Mouse (Mus musculus) right cerebral cortex, postnatal 4 days (tissue): ENCODE results near the gene Bud13.

Experiments
- DNase-seq: peaks from one replicate; pipeline ENCODE4 v3.0.0-alpha.2; 2022

Bud13 gene

DNA sequence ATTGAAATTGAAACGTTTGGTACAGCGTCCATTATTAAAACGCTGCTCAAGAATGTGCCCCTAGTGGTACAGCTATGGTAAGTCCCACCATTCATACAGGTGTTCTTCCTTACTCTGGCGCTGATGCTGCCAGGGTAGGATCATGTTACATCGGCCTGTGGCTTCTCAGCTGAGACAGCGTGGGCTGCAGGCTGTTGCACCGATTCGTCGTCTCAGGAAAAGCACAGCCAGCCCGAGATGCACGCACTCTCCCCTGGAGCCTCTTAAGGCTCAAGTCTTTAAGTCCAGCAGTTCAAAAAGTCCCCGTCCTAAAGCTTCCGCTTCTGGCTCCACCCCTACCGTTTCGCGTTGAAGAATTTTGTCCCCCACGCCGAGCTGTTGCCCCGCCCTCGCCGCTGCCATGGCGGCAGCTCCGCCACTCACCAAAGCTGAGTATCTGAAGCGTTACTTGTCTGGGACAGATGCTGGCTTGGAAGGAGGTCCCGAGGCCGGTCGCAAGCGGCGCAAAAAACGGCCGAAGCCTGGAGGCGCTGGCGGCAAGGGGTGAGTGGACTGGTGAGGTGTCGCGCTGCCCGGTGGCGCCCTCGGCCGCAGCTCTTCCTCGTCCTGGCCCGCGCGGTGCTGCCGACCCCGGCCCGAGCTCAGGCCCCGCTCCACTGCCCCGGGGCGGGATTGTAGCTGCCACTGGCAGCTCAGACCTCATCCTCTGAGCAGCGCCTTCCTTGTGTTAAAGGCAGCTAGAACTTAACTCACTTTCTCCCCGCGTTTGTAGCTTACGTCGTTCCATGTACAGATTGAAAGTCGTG, at the start of gene Bud13:
Bud13 (plus strand) TSS at position 378 of the 806 bp plus-strand sequence.
- DNase-seq, result peak; percentile 96

DNA sequence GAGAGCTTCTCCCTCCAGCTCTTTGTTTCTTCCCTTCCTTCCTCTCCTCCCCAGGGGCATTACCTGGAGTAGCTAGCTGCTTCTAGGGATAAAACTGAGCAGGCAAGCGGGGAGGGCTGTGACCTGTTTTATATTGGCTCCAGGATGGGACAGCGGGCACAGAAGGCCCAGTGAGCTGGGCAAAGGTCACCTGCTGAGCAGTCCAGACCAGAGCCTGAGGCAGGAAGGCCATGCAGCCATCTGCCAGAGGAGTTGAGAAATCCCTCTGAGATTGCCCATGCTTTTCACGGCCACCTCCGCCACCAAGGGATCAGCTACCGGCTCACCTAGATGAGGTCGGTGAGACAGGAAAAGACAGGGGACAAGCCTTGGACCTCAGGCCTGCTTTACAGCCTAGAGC, 47.6 kb upstream of the Bud13 start:
- no peak for DNase-seq

DNA sequence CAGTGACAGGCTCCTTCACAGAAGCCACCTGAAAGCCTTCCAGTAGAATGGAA, 47.4 kb upstream of the Bud13 start, which contains the start of gene Apoc3:
Apoc3 (minus strand) TSS at position 41 of the 53 bp plus-strand sequence.
- DNase-seq, result no peak

DNA sequence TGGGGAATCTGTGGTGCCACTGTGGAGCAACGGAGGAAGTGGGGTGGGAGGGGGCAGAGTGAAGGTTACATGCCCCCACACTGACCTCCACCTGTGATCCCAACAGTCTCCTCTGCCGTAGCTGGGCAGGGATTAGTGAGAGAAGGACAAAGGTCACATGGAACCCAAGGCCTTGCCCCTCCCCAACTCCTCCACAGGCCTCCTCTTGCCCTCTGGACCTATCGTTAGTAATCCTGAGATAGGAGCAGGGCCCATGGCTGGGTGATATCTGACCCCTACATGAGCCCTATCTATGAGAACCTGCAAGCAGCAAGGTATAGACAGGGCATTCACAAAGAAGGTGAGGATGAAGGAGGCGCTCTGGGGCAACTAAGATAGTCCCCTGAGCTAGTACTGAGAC, 47.2 kb upstream of the Bud13 start:
- DNase-seq, result no peak

DNA sequence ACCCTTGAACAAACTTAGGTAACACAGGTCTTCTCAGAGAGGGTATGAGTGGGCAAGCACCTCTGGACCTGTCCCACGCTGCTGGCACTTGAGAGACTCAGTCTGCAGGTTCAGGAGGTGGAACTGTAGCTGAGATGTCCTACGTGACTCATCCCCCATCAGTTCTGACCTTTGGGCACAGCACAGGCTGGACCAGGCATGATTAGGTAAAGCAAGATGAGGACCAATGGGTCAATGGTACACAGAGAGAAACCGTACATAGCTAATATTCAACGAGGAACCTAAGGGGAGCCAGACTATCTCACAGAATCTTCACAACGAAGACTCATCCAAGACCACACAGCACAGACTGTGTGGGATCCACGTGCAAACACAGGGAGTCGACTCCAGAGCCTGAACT, 44.0 kb upstream of the Bud13 start:
- DNase-seq, result no peak

DNA sequence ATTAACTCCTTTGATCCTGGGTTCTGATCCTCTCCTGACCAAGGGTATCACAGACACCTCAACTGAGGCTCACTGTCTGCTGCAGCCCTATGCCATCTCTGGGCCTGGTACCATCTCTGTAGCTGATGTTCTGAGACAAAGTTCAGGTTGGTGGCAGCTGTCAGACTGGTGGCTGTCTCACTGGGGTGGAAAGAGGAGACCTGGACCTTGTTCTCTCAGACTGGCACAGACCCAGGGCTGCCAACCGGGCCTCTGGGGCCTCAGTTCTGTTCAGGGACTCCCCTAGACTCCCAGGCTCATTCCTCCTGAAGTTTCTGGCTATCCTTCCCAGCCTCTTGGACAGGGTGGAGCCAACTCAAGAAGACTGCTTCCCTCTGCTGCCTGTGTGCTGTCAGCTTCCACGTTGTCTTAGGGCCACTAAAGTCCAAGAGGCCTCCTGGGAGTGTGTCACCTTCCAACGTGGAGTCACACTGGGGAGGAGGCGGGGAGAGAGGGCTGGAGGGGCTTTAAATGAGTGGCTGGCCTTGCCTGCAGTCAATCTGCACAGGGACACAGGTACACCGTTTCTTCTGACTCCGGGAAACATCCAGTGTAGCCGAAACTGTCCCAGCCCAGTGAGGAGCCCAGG, 42.2 kb upstream of the Bud13 start, which contains the start of gene Apoa4:
Apoa4 (plus strand) TSS at position 171 of the 628 bp plus-strand sequence.
- DNase-seq, result no peak

DNA sequence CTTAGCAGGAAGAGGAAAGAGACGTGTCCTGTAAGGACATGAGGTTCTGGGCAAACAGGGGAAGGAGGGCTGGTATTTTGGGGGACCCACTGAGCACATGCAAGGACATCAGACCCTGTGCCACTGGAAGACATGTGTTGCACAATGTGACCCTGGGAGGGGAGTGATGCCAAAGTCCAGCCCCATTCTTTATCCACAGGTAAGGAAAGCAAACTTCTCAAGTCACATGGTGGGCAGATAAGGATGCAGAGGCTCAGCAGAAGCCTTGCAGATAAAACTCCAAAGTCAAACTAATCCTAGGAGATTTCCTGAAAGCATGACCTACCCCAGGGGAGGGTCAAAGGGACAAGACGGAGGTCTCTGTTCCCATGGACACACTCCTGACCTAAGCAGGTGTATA, 41.0 kb upstream of the Bud13 start:
- no peak for DNase-seq

DNA sequence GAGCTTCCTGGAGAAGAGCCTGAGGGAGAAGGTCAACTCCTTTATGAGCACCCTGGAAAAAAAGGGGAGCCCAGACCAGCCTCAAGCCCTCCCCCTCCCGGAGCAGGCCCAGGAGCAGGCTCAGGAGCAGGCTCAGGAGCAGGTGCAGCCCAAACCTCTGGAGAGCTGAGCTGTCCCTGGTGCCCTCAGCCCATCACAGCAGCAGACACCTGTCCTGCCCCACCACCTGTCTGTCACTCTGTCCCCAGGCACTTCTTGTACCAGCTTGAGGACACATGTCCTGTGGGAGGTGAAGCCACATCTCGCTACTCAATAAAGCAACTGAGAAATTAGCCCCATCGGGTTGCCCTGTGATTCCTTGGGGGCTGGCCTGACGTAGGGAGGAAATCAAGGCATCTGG, 39.7 kb upstream of the Bud13 start:
- no peak for DNase-seq

DNA sequence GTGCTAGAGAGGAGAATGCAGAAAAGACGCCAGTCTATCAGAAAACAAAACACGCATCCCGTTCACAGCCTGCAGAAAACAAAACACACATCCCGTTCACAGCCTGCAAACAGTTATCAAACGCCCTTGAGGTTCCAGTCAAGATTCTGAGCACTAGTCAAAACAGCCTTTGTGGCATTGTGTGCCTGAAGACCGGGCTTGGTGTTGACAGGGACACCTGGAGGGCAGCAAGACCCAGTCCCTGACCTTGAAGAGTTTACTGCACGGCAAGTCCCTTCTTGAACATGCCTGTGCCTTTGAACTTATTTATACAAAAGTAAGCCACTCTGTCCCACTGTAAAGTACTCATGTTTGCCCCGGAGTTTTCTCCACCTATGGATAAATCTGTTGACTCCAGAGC, 39.2 kb upstream of the Bud13 start:
- DNase-seq, result no peak

DNA sequence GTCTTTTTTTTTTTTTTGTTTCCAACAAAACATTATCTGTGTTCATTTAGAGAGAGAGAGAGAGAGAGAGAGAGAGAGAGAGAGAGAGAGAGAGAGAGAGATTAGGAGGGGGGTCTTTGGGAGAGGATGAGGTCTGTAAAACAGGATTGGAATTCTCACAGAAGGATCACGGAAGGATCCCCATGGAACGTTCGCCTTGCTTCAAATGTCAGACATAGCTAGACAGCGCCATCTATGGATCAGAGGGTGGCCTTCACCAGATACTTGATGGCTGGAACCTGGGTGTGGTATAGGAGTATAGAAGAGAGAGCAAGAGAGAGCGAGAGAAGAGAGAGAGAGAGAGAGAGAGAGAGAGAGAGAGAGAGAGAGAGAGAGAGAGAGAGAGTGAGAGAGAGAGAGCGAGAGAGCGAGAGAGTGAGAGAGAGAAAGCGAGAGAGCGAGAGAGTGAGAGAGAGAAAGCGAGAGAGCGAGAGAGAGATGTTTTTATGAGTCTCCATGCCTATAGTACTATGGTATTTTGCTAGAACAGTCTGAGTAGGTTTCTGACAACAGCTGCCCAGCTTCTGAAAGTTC, 36.0 kb upstream of the Bud13 start:
- DNase-seq, result peak; percentile 62

DNA sequence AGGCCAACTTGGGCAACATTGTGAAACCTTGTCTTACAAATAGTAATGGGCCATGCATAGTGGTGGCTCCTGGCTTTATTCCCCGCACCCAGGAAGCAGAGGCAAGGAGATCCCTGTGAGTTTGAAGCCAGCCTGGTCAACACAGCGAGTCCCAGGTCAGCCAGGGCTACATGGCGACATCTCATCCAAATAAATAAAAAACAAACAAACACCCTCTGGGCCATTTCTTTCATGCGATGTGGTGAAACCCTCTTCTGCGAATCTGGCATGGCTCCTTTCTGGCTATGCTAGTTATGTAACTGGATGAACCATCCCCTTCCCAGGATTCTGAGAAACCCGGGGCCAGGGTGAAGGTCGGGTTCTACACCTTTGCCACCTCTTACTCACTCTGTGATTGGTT, 26.6 kb upstream of the Bud13 start:
- DNase-seq, result no peak

DNA sequence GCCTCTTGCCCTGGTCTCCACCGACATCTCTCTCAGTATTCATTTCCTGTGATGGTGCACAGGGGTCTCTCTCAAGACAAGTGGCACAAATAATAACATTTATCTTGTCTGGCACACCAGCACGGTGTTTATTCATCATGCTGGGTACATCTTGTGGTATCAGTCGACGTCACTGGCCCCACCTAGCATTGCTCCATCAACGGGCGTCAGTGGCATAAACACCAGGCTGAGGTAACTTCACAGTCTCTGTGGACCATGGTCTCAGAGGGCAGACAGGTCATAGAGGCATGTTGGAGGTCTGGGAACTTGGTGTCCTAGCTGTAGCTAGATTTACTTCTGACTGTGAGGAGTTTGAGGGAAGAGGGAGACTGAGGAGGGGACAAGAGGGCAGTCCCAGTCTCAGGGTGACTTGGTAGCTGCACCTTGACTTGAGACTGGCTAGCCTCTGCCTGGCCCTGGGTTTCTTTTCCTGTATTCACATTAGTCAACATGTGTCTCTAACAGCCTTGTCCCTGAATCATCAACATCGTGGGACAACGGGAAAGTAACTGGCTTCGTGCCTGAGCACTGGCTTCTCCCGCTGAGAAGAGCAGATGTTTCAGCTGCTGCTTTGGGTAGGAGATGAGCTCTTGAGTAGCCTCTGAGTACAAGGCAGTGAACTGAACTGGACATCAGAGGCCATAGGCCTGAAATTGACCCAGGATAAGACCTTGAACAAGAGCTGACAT, 26.0 kb upstream of the Bud13 start:
- DNase-seq, result no peak

DNA sequence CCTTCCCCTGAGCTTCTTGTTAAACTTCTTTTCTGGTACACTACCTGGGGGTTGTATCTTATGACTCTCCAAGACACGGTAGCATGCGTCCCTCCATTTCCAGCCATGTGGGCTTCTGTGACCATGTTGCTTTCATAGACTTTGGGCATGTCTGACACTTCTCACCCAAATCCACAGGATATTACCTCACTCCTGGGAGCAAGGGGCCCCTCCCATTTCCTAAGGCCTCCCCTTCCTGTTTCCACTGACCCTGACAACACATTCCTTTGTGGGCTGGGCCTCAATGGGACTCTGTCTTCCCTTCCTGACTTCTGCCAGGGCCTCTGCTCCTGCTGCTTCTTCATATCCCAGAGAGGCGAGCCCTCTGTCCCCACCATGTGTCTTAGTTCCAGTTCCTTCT, 25.3 kb upstream of the Bud13 start:
- DNase-seq, result no peak

DNA sequence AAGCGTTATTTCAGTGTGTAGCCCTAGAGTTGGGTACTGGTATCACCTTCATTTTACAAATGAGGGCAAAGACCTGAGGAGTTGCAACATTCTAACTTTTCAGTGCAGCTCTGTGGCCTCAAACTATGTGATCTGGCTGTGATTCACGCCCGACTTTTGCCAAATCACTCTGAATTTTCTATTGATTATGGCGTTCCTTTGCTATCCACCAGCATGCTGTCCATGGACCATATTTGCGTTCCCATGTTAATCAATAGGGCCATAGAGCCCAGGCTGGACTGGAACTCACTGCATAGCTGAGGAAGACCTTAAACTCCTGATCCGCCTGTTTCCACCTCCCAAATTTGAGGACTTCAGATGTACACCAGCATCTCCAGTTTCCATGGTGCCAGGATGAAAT, 23.7 kb upstream of the Bud13 start:
- no peak for DNase-seq

DNA sequence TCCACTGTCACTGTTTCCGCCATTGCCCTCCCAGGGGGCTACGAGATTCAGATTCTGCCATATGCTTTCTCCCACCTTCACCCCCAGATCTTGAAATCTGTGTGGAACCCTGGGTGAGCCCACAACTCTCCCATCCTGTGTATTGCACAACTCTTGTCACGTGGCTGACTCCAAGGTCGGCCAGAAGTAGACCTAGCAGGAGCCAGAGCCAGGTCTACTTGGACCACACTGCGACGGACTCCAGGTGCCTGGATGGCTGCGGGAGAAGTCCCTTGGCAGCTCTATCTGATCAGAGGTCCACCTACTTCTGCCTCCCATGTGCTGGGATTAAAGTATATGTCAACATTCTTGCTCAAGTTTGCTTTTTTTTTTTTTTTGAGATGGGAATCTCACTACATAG, 21.7 kb upstream of the Bud13 start:
- no peak for DNase-seq

DNA sequence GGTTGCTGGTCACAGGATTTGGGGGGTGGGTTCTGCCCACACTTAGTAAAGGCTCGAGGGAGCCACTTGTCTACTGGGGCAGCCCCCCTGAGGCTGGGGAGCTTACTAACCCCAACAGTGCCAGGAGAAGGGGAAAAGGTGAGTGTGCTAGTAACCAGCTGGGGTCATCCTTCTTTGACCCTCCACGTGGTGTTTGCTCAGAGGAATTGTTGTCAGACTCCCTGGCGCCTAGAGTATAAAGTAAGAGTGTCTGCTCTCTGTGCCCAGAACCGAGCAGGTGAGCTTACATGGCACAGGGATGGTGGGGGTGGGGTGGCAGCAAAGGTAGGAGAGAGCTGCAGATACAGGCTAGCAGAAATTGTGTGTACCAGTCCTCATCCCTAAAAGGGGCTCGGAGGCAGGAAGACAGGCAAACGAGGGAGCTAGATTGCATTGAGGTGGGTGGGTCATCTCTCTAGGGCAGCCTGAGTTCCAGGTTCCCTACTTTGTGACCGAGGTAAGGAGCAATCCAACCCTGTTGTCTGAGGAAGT, 14.4 kb upstream of the Bud13 start, which contains the start of gene Apoa5:
Apoa5 (plus strand) TSS at position 291 of the 531 bp plus-strand sequence.
- no peak for DNase-seq

DNA sequence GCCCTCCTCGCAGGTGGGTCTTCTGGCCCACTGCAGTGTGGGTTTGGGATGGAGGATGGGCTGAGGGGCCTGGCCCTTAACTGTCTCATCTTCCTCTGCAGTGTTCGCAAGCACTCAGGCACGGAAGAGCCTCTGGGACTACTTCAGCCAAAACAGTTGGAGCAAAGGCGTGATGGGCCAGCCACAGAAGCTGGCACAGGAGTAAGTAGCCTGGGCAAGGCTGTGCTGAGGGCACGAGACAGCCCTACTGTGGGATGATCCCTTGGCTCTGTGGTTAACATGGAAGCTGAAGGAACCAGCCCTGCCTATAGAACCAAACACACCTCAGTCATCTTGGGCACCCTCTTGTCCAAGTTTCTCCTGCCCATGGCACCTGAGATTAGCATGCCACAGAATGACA, 13.7 kb upstream of the Bud13 start:
- no peak for DNase-seq

DNA sequence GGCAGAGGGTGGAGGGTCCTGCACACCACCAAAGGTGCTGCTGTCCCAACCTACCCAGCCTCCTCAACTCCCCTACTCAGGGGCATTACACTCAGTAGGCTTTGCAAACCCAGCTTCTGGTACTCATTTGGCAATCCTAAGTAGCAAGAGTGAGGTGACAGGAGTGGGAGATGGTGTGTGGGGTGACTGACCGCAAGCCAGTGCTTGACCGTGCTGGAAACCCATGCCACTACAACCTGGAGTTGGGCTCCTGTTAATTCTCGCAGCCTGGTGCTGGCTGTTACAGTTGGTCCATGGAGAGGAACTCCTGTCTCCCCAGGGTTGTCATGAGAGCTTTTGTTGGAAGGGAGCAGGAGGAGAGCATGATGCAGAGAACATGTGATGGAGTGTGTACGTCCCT, 12.0 kb upstream of the Bud13 start:
- no peak for DNase-seq

DNA sequence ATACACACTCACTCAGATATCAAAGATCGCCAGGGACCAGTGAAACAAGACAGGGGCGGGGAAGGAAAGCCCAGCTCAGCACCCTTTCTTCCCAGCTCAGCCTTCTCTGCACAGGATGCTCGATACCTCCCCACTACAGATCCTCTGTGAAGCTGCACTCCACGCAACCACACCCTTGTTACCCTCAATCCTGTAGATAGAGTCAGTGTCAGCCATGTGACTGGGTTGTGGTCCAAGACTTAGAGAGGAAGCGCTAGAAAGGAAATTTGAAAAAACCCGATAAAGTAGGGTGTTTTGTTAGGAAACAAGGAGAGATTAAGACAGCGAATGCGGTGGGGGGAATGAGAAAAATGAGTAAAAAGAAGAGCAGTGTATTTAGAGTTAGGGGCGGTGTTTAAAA, 10.7 kb upstream of the Bud13 start:
- DNase-seq, result no peak

DNA sequence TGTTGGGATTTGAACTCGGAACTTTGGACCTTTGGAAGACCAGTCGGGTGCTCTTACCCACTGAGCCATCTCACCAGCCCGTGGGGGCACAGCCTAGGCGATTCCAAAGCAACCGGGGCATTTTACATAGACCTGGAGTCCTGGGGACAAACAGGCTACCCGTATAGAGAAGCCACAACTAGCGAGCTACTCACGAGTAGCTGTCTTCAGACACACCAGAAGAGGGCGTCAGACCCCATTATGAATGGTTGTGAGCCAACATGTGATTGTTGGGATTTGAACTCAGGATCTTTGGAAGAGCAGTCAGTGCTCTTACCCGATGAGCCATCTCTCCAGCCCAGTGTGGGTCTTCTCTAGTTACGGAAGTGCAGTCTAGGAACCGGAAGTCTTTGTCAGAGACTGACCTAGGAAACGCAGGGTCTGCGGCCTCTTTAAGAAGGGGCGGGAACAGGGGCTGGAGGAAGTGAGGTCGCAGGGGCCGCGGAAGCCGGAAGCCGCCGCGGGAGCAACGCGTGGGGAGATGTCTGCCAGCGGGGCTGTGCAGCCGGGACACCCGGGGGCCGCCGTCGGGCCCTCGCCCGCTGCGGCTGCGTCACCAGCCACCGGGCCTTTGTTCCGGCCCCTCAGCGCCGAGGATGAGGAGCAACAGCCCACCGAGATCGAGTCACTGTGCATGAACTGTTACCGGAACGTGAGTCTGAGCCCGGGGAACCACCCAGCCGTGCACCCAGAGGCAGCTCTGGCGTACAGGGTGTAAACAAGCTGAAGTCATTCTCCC, 9.9 kb upstream of the Bud13 start, which contains the start of gene Zpr1:
Zpr1 (plus strand) TSS at position 388 of the 778 bp plus-strand sequence.
- peak; percentile 81 for DNase-seq

DNA sequence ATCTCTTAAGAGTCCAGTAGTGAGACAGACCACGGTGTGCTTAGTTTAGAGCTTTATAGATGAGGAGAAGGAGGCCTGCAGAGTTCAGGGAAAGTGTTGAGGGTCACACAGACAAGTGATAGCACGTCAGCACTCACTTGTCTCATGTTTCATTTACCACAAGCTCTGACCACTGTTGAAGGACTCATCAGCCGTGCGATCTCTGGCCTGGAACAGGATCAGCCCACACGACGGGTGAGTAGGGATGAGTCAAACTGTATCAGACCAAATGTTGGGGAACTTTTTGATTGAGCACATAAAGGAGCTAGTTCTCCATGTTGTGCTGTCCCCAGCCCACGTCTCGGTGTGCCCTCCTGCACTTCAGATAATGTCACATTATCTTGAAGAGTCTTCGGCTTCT, 8.3 kb upstream of the Bud13 start:
- no peak for DNase-seq

DNA sequence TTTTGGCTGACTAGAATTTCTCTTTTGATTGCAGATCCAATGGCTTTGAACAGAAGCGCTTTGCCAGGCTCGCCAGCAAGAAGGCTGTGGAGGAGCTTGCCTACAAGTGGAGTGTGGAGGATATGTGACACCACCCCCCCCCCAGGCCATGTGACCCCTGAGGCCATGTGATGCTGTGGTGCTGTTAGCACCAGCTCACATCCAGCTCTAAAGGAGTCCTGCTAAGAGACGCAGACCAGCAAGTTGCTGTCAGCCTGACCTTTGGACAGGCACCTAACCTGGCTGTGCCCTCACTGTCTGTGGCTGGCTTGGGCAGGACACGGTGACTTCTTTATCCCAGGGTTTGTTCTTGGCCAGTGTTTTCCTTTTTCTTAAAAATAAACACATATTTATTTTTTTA, 15.6 kb downstream of the Bud13 start:
- DNase-seq, result no peak

DNA sequence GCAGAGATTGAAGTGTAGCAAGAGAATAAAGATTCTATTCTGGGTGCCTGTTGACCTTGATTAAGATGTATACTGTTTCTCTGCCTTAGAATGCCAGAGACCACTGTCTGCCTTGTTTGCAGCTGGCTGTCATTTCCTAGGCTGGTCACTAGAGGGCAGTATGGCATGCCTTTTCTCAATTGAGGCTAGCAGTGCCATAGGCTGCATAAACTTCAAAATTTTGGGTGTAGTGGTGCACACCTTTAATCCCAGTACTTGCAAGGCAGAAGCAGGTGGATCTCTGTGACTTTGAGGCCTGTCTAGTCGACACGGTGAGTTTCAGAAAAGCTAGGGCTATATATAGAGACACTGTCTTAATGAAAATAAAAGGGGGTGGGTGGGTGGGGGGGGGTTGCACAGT, 19.3 kb downstream of the Bud13 start:
- DNase-seq, result peak; percentile 60
